Mouse (Mus musculus): ENCODE measurements at regions not wholly inside any gene's neighbourhood (a gene's known extent, or its start where the extent isn't known, plus 50 kb on each side); places are given as distances from the start of the nearest gene placed in this dataset.

- peaks cover 16% of the 10 kb centered on the region; the same call in 1 of the 2 replicates for H3K4me1 ChIP-seq
- no peak overlapping the region for H3K27ac ChIP-seq
- no peaks in the 10 kb centered on the region for H3K27me3 ChIP-seq
- H3K4me2 ChIP-seq: no peak overlapping the region
- H3K9me3 ChIP-seq: no peaks in the 10 kb centered on the region
- H3K4me3 ChIP-seq: no peak overlapping the region
- 53% methylated on average over 12 of the region's 12 CpGs for WGBS
- ATAC-seq (ENCODE audit: insufficient number of reproducible peaks, low FRiP score, low TSS enrichment, low read depth): no peak
- no peaks in the 10 kb centered on the region for H3K36me3 ChIP-seq
- H3K9ac ChIP-seq: no peak overlapping the region
These were observed 67.6 kb upstream of the Tmem189 start for GRCm38 (mm10) chr2:167757157-167757780.

DNA sequence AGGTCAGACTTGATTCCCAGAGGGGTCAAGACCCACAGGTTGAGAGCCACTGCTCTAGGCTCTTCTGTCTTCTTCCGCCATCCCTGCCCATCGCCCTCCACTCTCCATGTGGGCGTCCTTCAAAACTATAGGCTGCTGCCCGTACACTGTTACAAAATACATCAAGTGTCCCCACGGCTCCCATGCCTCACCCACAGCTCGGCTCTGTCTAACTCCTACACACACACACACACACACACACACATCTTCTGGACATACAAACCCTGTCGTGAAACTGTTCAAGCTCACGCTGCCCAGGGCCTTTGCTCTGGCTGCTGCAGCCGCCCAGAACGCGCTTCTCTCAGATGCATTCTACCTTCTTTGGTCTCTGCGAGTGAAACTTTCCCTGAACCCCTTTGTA lies 67.1 kb upstream of the Tmem189 start:
- 80% methylated on average over 12 of the region's 12 CpGs for WGBS

GRCm38 (mm10) chr2:167754929-167755551 lies 65.4 kb upstream of the Tmem189 start:
- Histone ChIP-seq H3K9ac (no peak overlapping the region), H3K4me2 (no peak overlapping the region), H3K27ac (no peak overlapping the region), H3K4me1 (peaks cover 7% of the 10 kb centered on the region; the same call in 1 of the 2 replicates), H3K9me3 (no peaks in the 10 kb centered on the region), H3K36me3 (no peaks in the 10 kb centered on the region), H3K4me3 (no peak overlapping the region), H3K27me3 (no peaks in the 10 kb centered on the region)
- ATAC-seq (ENCODE audit: insufficient number of reproducible peaks, low FRiP score, low TSS enrichment, low read depth): no peak
- 73% methylated on average over 22 of the region's 22 CpGs for WGBS

More for the DNA sequence above, 67.1 kb upstream of the Tmem189 start:
- no peak for ATAC-seq (ENCODE audit: insufficient number of reproducible peaks, low FRiP score, low TSS enrichment, low read depth)
- Histone ChIP-seq H3K27ac (no peak overlapping the region), H3K4me3 (no peak overlapping the region), H3K9me3 (no peaks in the 10 kb centered on the region), H3K4me2 (no peak overlapping the region), H3K9ac (no peak overlapping the region), H3K27me3 (no peaks in the 10 kb centered on the region), H3K4me1 (peaks cover 14% of the 10 kb centered on the region; the same call in 1 of the 2 replicates), H3K36me3 (no peaks in the 10 kb centered on the region)

GRCm38 (mm10) chr2:167753898-167754297 lies 64.3 kb upstream of the Tmem189 start:
- no peak overlapping the region for H3K27ac ChIP-seq
- no peak overlapping the region for H3K9ac ChIP-seq
- H3K9me3 ChIP-seq: no peaks in the 10 kb centered on the region
- H3K4me3 ChIP-seq: no peak overlapping the region
- H3K4me2 ChIP-seq: no peak overlapping the region
- no peaks in the 10 kb centered on the region for H3K36me3 ChIP-seq
- H3K4me1 ChIP-seq: peaks cover 13% of the 10 kb centered on the region
- ATAC-seq (ENCODE audit: insufficient number of reproducible peaks, low FRiP score, low TSS enrichment, low read depth): no peak
- WGBS: 66% methylated on average over 9 of the region's 9 CpGs
- H3K27me3 ChIP-seq: no peaks in the 10 kb centered on the region

- no peak overlapping the region for H3K9ac ChIP-seq
- WGBS: 67% methylated on average over 12 of the region's 12 CpGs
- peaks cover 17% of the 10 kb centered on the region for H3K4me1 ChIP-seq
- H3K36me3 ChIP-seq: no peaks in the 10 kb centered on the region
- ATAC-seq (ENCODE audit: insufficient number of reproducible peaks, low FRiP score, low TSS enrichment, low read depth): no peak
- H3K4me3 ChIP-seq: no peak overlapping the region
- H3K27me3 ChIP-seq: no peaks in the 10 kb centered on the region
- no peak overlapping the region for H3K27ac ChIP-seq
- H3K9me3 ChIP-seq: no peaks in the 10 kb centered on the region
- no peak overlapping the region for H3K4me2 ChIP-seq
These were observed 63.4 kb upstream of the Tmem189 start for GRCm38 (mm10) chr2:167752805-167753556.

DNA sequence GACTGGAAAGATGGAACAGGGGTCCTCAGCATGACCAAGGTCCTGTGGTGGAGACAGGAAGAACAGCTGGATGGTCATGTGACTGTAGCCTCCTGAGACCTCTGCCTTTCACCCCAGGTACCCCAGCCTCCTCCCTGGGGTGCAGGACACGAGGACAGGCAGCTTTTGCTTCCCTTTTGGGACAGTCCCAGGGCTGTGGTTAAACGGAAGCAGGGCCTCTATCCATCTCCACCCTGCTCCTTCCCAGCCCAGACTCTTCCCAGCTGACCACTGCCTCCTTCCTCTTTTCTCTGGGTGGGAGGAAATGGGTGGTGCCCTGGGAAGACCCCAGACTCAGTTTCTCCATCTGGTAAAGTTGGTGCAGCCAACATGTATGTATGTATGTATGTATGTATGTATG lies 62.0 kb upstream of the Tmem189 start:
- Histone ChIP-seq H3K4me2 (no peak overlapping the region), H3K27ac (no peak overlapping the region), H3K4me1 (peaks cover 22% of the 10 kb centered on the region), H3K4me3 (no peak overlapping the region), H3K9me3 (no peaks in the 10 kb centered on the region), H3K27me3 (no peaks in the 10 kb centered on the region), H3K9ac (no peak overlapping the region), H3K36me3 (no peaks in the 10 kb centered on the region)
- ATAC-seq (ENCODE audit: insufficient number of reproducible peaks, low FRiP score, low TSS enrichment, low read depth): no peak
- 69% methylated on average over 2 of the region's 2 CpGs for WGBS

GRCm38 (mm10) chr2:167748297-167748696 lies 58.7 kb upstream of the Tmem189 start:
- no peak overlapping the region for H3K27ac ChIP-seq
- H3K36me3 ChIP-seq: no peaks in the 10 kb centered on the region
- no peak for ATAC-seq (ENCODE audit: insufficient number of reproducible peaks, low FRiP score, low TSS enrichment, low read depth)
- H3K9ac ChIP-seq: no peak overlapping the region
- no peak overlapping the region for H3K4me2 ChIP-seq
- no peaks in the 10 kb centered on the region for H3K9me3 ChIP-seq
- H3K27me3 ChIP-seq: no peaks in the 10 kb centered on the region
- peaks cover 40% of the 10 kb centered on the region for H3K4me1 ChIP-seq
- no peak overlapping the region for H3K4me3 ChIP-seq
- WGBS: 80% methylated on average over 6 of the region's 6 CpGs

DNA sequence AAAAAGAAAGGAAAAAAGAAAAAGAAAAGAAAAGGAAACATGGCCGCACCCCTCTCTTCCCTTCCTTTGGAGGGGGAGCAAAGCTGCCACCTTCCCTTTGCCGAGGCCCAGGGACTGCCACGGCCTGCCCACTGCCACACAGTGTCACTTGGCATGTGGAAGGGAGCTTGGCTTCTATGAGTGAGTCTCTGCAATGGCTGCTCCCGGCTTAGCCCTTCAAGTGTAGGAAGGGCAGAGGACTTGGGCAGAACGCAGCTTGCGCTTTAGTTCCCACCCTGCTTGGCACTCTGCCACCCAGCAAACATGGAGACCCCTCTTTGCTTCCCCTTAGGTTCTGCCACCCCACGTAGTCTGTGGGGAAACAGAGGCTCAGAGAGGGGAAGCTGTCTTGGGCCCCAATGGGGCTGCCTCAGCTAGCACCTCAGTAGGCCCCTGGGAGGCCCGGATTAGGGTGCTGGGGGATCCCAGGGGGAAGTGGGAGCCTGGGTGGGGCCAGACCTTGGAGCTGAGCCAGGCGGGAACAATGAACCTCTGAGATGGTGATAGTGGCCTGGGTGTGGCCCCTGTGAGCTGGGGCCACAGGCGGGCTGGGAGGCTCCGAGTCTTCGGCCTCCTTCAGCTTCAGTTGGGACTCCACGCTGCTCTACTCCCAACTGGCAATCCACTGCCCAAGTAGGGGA lies 57.7 kb upstream of the Tmem189 start:
- Histone ChIP-seq H3K9ac (no peak overlapping the region), H3K27ac (peak overlapping the region; percentile 4; the same call in 1 of the 2 replicates), H3K4me2 (no peak overlapping the region), H3K9me3 (no peaks in the 10 kb centered on the region), H3K36me3 (no peaks in the 10 kb centered on the region), H3K4me1 (peaks cover 40% of the 10 kb centered on the region), H3K4me3 (no peak overlapping the region), H3K27me3 (no peaks in the 10 kb centered on the region)
- ATAC-seq (ENCODE audit: insufficient number of reproducible peaks, low FRiP score, low TSS enrichment, low read depth): no peak
- WGBS: 61% methylated on average over 13 of the region's 13 CpGs

DNA sequence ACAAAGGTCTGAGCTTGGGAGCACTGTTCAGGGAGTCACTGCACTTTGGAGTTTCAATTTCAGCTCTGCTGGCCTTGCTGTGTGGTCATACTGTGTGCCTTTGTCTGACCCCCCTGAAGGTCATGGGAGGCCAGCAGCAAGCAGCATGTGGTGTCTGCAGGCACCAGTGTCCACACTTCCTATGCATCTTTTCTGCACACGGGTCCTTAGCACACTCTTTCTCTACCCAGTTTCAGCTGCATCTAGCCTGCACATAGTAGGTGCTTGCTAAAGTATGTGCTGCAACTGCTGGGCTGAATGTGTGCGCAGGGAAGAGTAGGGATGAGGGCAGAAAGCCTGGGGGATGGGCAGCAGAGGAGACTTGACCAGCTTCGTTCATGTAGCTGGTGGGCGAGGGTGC lies 56.7 kb upstream of the Tmem189 start:
- H3K4me1 ChIP-seq: peaks cover 40% of the 10 kb centered on the region
- H3K9ac ChIP-seq: no peak overlapping the region
- 90% methylated on average over 4 of the region's 4 CpGs for WGBS
- H3K9me3 ChIP-seq: no peaks in the 10 kb centered on the region
- H3K27ac ChIP-seq: no peak overlapping the region
- H3K4me2 ChIP-seq: no peak overlapping the region
- no peak for ATAC-seq (ENCODE audit: insufficient number of reproducible peaks, low FRiP score, low TSS enrichment, low read depth)
- H3K27me3 ChIP-seq: no peaks in the 10 kb centered on the region
- no peaks in the 10 kb centered on the region for H3K36me3 ChIP-seq
- no peak overlapping the region for H3K4me3 ChIP-seq

DNA sequence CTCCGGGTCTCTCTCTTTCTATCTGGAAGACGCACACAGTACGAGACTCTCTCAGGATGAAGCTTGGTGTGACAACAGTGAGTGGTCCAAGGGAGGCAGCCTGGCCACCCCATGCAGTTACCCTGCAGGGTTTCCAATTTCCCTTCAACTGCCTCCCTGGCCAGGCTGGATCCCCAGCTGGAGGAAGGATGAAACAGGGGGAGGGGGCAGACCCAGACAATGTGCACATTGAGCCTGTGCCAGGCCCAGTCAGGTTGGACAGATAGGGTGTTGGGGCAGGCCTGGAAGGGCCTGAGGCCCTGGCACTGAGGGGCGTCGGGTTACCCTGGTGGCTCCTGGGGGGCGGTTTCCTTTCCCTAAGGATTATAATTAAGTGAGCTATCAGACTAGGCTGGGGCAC lies 55.8 kb upstream of the Tmem189 start:
- Histone ChIP-seq H3K36me3 (no peaks in the 10 kb centered on the region), H3K9me3 (no peaks in the 10 kb centered on the region), H3K4me2 (no peak overlapping the region), H3K4me3 (no peak overlapping the region), H3K27me3 (no peaks in the 10 kb centered on the region), H3K4me1 (peaks cover 41% of the 10 kb centered on the region), H3K27ac (no peak overlapping the region), H3K9ac (no peak overlapping the region)
- ATAC-seq (ENCODE audit: insufficient number of reproducible peaks, low FRiP score, low TSS enrichment, low read depth): no peak
- WGBS: 52% methylated on average over 6 of the region's 6 CpGs

GRCm38 (mm10) chr2:167744080-167744479 lies 54.5 kb upstream of the Tmem189 start:
- Histone ChIP-seq H3K36me3 (no peaks in the 10 kb centered on the region), H3K4me3 (no peak overlapping the region), H3K27ac (no peak overlapping the region), H3K9me3 (no peaks in the 10 kb centered on the region), H3K27me3 (no peaks in the 10 kb centered on the region), H3K9ac (no peak overlapping the region), H3K4me2 (no peak overlapping the region), H3K4me1 (peaks cover 43% of the 10 kb centered on the region)
- WGBS: 38% methylated on average over 1 of the region's 1 CpGs
- ATAC-seq (ENCODE audit: insufficient number of reproducible peaks, low FRiP score, low TSS enrichment, low read depth): no peak

- no peak overlapping the region for H3K4me2 ChIP-seq
- H3K9me3 ChIP-seq: no peaks in the 10 kb centered on the region
- WGBS: 69% methylated on average over 6 of the region's 6 CpGs
- peaks cover 40% of the 10 kb centered on the region for H3K4me1 ChIP-seq
- no peaks in the 10 kb centered on the region for H3K36me3 ChIP-seq
- ATAC-seq (ENCODE audit: insufficient number of reproducible peaks, low FRiP score, low TSS enrichment, low read depth): no peak
- no peak overlapping the region for H3K27ac ChIP-seq
- no peaks in the 10 kb centered on the region for H3K27me3 ChIP-seq
- no peak overlapping the region for H3K4me3 ChIP-seq
- H3K9ac ChIP-seq: no peak overlapping the region
These were observed 52.9 kb upstream of the Tmem189 start for GRCm38 (mm10) chr2:167742479-167742878.

All from limb, embryonic 15.5 days (tissue).